Mouse (Mus musculus): ENCODE measurements around the gene Siah1a. TPM values are rescaled to one million over a fixed set of nuclear protein-coding genes. Genes with fewer than 3 reads are reported as not detected.

Siah1a gene
- 18.4 and 19.8 TPM in 2 replicates for polyA plus RNA-seq (2012; rRNA removed)

- TF ChIP-seq POLR2A (IDR thresholded peaks at IDR 0.05; ENCODE audit: low read depth, low read length) (no peak), CTCF (conservative IDR thresholded peaks at IDR 0.05; ENCODE audit: insufficient read depth, insufficient read length, low read depth, low read length) (no peak)
- H3K4me3 ChIP-seq (ENCODE audit: insufficient read depth, low read depth, low read length): peak within 1 kb of the TSS; percentile 76
Observed at GRCm38 (mm10) chr8:86745221-86745934, at the start of gene Siah1a, which contains the start of gene Gm10638. Gene Siah1a (minus strand): TSS chr8:86745934. Gene Gm10638 (plus strand): TSS chr8:86745699.

GRCm38 (mm10) chr8:86794716-86795115 lies 49.0 kb upstream of the Siah1a start:
- 67% methylated on average over 6 of the region's 6 CpGs for WGBS
- no peak overlapping the region for H3K27ac ChIP-seq (ENCODE audit: insufficient read depth, low read depth, low read length)
- no peaks in the 10 kb centered on the region for H3K36me3 ChIP-seq (ENCODE audit: control insufficient read depth, insufficient read depth, low read length)
- DNase-seq: no peak
- H3K27me3 ChIP-seq (replicated peaks; ENCODE audit: control insufficient read depth, insufficient read depth, low read length): no peaks in the 10 kb centered on the region
- TF ChIP-seq POLR2A (IDR thresholded peaks at IDR 0.05; ENCODE audit: low read depth, low read length) (no peak), CTCF (conservative IDR thresholded peaks at IDR 0.05; ENCODE audit: insufficient read depth, insufficient read length, low read depth, low read length) (no peak)
- H3K4me3 ChIP-seq (ENCODE audit: insufficient read depth, low read depth, low read length): no peak overlapping the region
- no peaks in the 10 kb centered on the region for H3K4me1 ChIP-seq (ENCODE audit: control insufficient read depth, insufficient read depth, low read length)

More at GRCm38 (mm10) chr8:86745221-86745934, at the start of gene Siah1a, which contains the start of gene Gm10638:
- H3K27ac ChIP-seq (ENCODE audit: insufficient read depth, low read depth, low read length): peak within 1 kb of the TSS; percentile 91
- no peaks in the 10 kb centered on the region for H3K36me3 ChIP-seq (ENCODE audit: control insufficient read depth, insufficient read depth, low read length)
- H3K27me3 ChIP-seq (replicated peaks; ENCODE audit: control insufficient read depth, insufficient read depth, low read length): no peaks in the 10 kb centered on the region
- peaks cover 18% of the 10 kb centered on the region; the same call in 1 of the 2 replicates for H3K4me1 ChIP-seq (ENCODE audit: control insufficient read depth, insufficient read depth, low read length)
- WGBS: under 1% methylated on average over 52 of the region's 88 CpGs
- peak; percentile 78 for DNase-seq

GRCm38 (mm10) chr8:86791542-86791941 lies 45.8 kb upstream of the Siah1a start:
- no peaks in the 10 kb centered on the region for H3K36me3 ChIP-seq (ENCODE audit: control insufficient read depth, insufficient read depth, low read length)
- H3K27ac ChIP-seq (ENCODE audit: insufficient read depth, low read depth, low read length): no peak overlapping the region
- no peaks in the 10 kb centered on the region for H3K27me3 ChIP-seq (replicated peaks; ENCODE audit: control insufficient read depth, insufficient read depth, low read length)
- no peaks in the 10 kb centered on the region for H3K4me1 ChIP-seq (ENCODE audit: control insufficient read depth, insufficient read depth, low read length)
- 71% methylated on average over 6 of the region's 6 CpGs for WGBS
- peak; percentile 58 for DNase-seq
- TF ChIP-seq CTCF (conservative IDR thresholded peaks at IDR 0.05; ENCODE audit: insufficient read depth, insufficient read length, low read depth, low read length) (no peak), POLR2A (IDR thresholded peaks at IDR 0.05; ENCODE audit: low read depth, low read length) (no peak)
- H3K4me3 ChIP-seq (ENCODE audit: insufficient read depth, low read depth, low read length): no peak overlapping the region

- no peak overlapping the region for H3K27ac ChIP-seq (ENCODE audit: insufficient read depth, low read depth, low read length)
Observed at GRCm38 (mm10) chr8:86789576-86789975, 43.8 kb upstream of the Siah1a start.

GRCm38 (mm10) chr8:86787891-86788420 lies 42.2 kb upstream of the Siah1a start:
- H3K4me3 ChIP-seq (ENCODE audit: insufficient read depth, low read depth, low read length): no peak overlapping the region
- WGBS: 30% methylated on average over 12 of the region's 12 CpGs
- no peaks in the 10 kb centered on the region for H3K36me3 ChIP-seq (ENCODE audit: control insufficient read depth, insufficient read depth, low read length)
- H3K27me3 ChIP-seq (replicated peaks; ENCODE audit: control insufficient read depth, insufficient read depth, low read length): no peaks in the 10 kb centered on the region
- peak overlapping the region; percentile 55; the same call in 1 of the 2 replicates for H3K27ac ChIP-seq (ENCODE audit: insufficient read depth, low read depth, low read length)
- TF ChIP-seq POLR2A (IDR thresholded peaks at IDR 0.05; ENCODE audit: low read depth, low read length) (no peak), CTCF (conservative IDR thresholded peaks at IDR 0.05; ENCODE audit: insufficient read depth, insufficient read length, low read depth, low read length) (no peak)
- DNase-seq: peak; percentile 59
- no peaks in the 10 kb centered on the region for H3K4me1 ChIP-seq (ENCODE audit: control insufficient read depth, insufficient read depth, low read length)

More at GRCm38 (mm10) chr8:86789576-86789975, 43.8 kb upstream of the Siah1a start:
- WGBS: 61% methylated on average over 1 of the region's 1 CpGs
- Histone ChIP-seq H3K36me3 (ENCODE audit: control insufficient read depth, insufficient read depth, low read length) (no peaks in the 10 kb centered on the region), H3K27me3 (replicated peaks; ENCODE audit: control insufficient read depth, insufficient read depth, low read length) (no peaks in the 10 kb centered on the region), H3K4me3 (ENCODE audit: insufficient read depth, low read depth, low read length) (no peak overlapping the region), H3K4me1 (ENCODE audit: control insufficient read depth, insufficient read depth, low read length) (no peaks in the 10 kb centered on the region)
- DNase-seq: no peak
- TF ChIP-seq POLR2A (IDR thresholded peaks at IDR 0.05; ENCODE audit: low read depth, low read length): no peak
- TF ChIP-seq CTCF (conservative IDR thresholded peaks at IDR 0.05; ENCODE audit: insufficient read depth, insufficient read length, low read depth, low read length): no peak

- 55% methylated on average over 5 of the region's 5 CpGs for WGBS
- DNase-seq: peak; percentile 62
- Histone ChIP-seq H3K27ac (ENCODE audit: insufficient read depth, low read depth, low read length) (no peak overlapping the region), H3K36me3 (ENCODE audit: control insufficient read depth, insufficient read depth, low read length) (no peaks in the 10 kb centered on the region), H3K27me3 (replicated peaks; ENCODE audit: control insufficient read depth, insufficient read depth, low read length) (no peaks in the 10 kb centered on the region), H3K4me1 (ENCODE audit: control insufficient read depth, insufficient read depth, low read length) (no peaks in the 10 kb centered on the region), H3K4me3 (ENCODE audit: insufficient read depth, low read depth, low read length) (no peak overlapping the region)
- TF ChIP-seq POLR2A (IDR thresholded peaks at IDR 0.05; ENCODE audit: low read depth, low read length) (no peak), CTCF (conservative IDR thresholded peaks at IDR 0.05; ENCODE audit: insufficient read depth, insufficient read length, low read depth, low read length) (no peak)
Observed at GRCm38 (mm10) chr8:86786498-86786897, 40.8 kb upstream of the Siah1a start.

- 92% methylated on average over 8 of the region's 8 CpGs for WGBS
- TF ChIP-seq POLR2A (IDR thresholded peaks at IDR 0.05; ENCODE audit: low read depth, low read length): no peak
- TF ChIP-seq CTCF (conservative IDR thresholded peaks at IDR 0.05; ENCODE audit: insufficient read depth, insufficient read length, low read depth, low read length): no peak
- no peak overlapping the region for H3K27ac ChIP-seq (ENCODE audit: insufficient read depth, low read depth, low read length)
- no peak overlapping the region for H3K4me3 ChIP-seq (ENCODE audit: insufficient read depth, low read depth, low read length)
- no peaks in the 10 kb centered on the region for H3K4me1 ChIP-seq (ENCODE audit: control insufficient read depth, insufficient read depth, low read length)
- no peak for DNase-seq
- no peaks in the 10 kb centered on the region for H3K36me3 ChIP-seq (ENCODE audit: control insufficient read depth, insufficient read depth, low read length)
- no peaks in the 10 kb centered on the region for H3K27me3 ChIP-seq (replicated peaks; ENCODE audit: control insufficient read depth, insufficient read depth, low read length)
Observed at GRCm38 (mm10) chr8:86781094-86781493, 35.4 kb upstream of the Siah1a start.

All from kidney, adult 2 months (tissue).